Mouse (Mus musculus): ENCODE data around the gene Gm14819. TPM values are rescaled to one million over a fixed set of nuclear protein-coding genes. Genes with fewer than 3 reads are reported as not detected.
"Not testable (repeated sequence)": the region's sequence is repeated elsewhere in the genome, so short reads cannot be mapped to it uniquely, and the experiment has no call there.

Gm14819 gene
- polyA plus RNA-seq (2012; rRNA removed), result not detected in 2 replicates
- polyA plus RNA-seq (2014; fragmentation: Nextera tagmentation; extraction: Ambion mirVana), result not detected in 2 replicates

- H3K4me2 ChIP-seq (ENCODE audit: low read depth); H3K27me3 ChIP-seq (ENCODE audit: control insufficient read depth, insufficient read depth, low read length); DNase-seq (ENCODE audit: low read depth in 3 of 3, low spot score in 3 of 3); H3K4me1 ChIP-seq (replicated peaks; ENCODE audit: control insufficient read depth in 2 of 2, insufficient read depth in 2 of 2, low read length in 1 of 2); H3K36me3 ChIP-seq (replicated peaks; ENCODE audit: control insufficient read depth, insufficient read depth, low read depth); H3K27ac ChIP-seq; H3K9me3 ChIP-seq (ENCODE audit: control insufficient read depth, low read length); H3K9ac ChIP-seq (replicated peaks); ATAC-seq (ENCODE audit: insufficient read depth); H3K4me3 ChIP-seq (ENCODE audit: insufficient read depth in 1 of 2, low read depth in 2 of 2, low read length in 2 of 2): not testable (repeated sequence)
- WGBS (ENCODE audit: insufficient replicate concordance), result no CpG with 5 or more reads among the region's 6 CpGs
Measured at GRCm38 (mm10) chrX:35403883-35404282, at the start of gene Gm14819. TSS of gene Gm14819 (plus strand) at chrX:35404183.

Measured in liver, embryonic 14.5 days (tissue).